Mouse (Mus musculus) testis, adult 2 months (tissue): Measurements from ENCODE around the gene Slc9a8.

Source experiments
- CTCF ChIP-seq: fragments of 200-500 bp; IDR thresholded peaks from 2 replicates; pipeline ENCODE4 v1.5.1; 2012; ENCODE audit warnings: low read depth, mild to moderate bottlenecking, inconsistent platforms, low read length, moderate library complexity; ENCODE audit not compliant: control insufficient read depth, insufficient read depth, insufficient replicate concordance
- POLR2A ChIP-seq: fragments of 200-500 bp; IDR thresholded peaks from 2 replicates; pipeline ENCODE4 v1.6.1; 2012; ENCODE audit warnings: low read depth, mild to moderate bottlenecking, inconsistent platforms, low read length, moderate library complexity; ENCODE audit not compliant: control insufficient read depth

DNA sequence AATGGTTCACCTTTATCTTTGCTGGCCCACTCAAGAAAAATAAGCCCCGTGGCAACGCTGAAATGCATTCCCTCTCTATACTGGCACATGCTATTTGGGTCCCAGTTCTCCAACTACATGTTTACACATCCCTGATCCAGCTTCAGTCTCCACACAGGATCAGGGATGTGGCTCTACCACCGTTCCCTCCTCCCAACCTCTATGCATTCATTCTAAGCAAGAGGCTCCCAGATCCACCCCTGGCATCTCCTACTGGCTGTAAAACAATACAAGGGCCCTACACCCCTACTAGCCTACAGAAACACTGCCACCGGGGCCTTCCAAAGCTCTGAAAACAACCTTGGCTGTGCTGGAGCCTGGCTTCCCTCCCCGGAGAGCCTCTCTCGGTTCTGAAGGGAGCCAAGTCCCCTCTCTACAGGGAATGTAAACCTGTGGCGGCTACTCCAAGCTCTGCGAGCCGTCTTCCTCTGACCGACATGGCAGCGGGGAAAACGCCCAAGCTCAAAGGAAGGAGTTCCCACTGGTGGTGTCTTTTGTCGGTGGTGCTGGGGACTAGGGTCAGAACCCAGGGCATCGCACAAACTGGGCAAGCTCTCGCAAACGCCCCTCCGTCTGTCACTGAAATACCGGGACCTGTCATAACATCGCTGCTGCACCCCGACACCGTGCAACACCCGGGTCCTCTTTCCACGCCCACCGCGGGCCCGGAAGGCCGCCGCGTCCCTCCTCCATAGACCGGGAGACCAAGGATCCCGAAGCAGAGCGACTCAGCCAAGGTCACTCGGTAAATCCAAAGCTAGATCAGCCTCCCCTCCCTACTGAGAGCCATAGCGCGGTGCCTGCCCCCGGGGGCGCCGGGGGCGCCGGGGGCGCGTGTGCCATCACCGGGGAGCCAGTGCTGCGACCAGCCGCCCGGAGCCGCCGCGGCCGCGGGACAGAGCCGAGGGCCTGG is 70.5 kb downstream of the Slc9a8 start, which contains the start of gene Rnf114:
- TF ChIP-seq CTCF, result no peak
- no peak; the same call in 1 of the 2 replicates for TF ChIP-seq POLR2A
